Mouse (Mus musculus): ENCODE results near the gene Pcgf5. TPM values are rescaled to one million over a fixed set of nuclear protein-coding genes. Genes with fewer than 3 reads are reported as not detected.

Gene Pcgf5
- polyA plus RNA-seq, 1 experiment from 2014 or later = 8.8 TPM

DNA sequence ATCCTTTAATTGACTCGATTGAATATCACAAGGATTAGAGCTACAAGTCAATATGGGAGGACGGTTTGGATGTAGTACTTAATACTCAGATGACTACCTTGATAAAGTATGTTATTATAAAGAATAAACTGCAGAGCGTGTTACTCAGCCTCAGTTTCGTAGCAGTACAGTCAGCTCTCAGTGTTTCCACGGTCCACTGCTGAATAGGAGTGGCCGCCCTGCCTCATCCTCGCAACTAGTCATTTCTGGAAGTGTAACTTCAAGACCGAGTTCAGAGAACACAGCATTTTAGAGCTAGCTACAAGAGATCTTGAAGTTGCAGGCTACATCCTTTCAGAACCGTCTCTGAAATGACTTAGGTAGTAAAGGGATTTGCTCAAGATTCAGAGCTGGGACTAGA, 2.8 kb downstream of the Pcgf5 start:
- H3K4me3 ChIP-seq = no peak overlapping the region
- H3K27ac ChIP-seq = no peak overlapping the region
- no peak overlapping the region for H3K9ac ChIP-seq
- H3K4me1 ChIP-seq = peaks cover 5% of the 10 kb centered on the region; the same call in 1 of the 2 replicates
- no peaks in the 10 kb centered on the region for H3K36me3 ChIP-seq
- no peak for ATAC-seq (ENCODE audit: low FRiP score, low read depth)
- H3K27me3 ChIP-seq (replicated peaks) = peaks cover 51% of the 10 kb centered on the region
- 96% methylated on average over 9 of the region's 9 CpGs for WGBS
- no peak overlapping the region for H3K4me2 ChIP-seq (replicated peaks)
- no peaks in the 10 kb centered on the region for H3K9me3 ChIP-seq

DNA sequence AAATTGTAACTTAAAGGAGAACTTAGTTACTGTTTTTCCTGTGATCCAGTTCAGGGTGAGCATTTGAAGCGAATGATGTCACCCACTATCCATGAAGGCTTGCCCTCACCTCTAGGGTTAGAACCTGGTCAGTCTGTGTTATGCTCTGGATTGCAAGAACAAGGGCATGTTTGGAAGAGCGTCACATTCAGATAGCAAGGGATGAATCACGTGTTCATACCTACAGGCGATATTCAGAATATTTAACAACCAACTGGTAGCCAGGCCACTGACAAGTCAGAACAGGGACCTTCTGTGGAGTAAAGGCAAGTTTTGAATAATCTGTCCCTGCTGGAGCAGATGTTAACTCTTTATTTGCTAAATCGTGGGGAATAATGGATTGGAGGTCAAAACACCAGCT, 14.4 kb downstream of the Pcgf5 start:
- Histone ChIP-seq H3K27ac (no peak overlapping the region), H3K9me3 (no peaks in the 10 kb centered on the region), H3K27me3 (replicated peaks) (no peaks in the 10 kb centered on the region), H3K36me3 (no peaks in the 10 kb centered on the region), H3K4me2 (replicated peaks) (no peak overlapping the region), H3K9ac (no peak overlapping the region), H3K4me3 (no peak overlapping the region), H3K4me1 (no peaks in the 10 kb centered on the region)
- 89% methylated on average over 5 of the region's 5 CpGs for WGBS
- no peak for ATAC-seq (ENCODE audit: low FRiP score, low read depth)

DNA sequence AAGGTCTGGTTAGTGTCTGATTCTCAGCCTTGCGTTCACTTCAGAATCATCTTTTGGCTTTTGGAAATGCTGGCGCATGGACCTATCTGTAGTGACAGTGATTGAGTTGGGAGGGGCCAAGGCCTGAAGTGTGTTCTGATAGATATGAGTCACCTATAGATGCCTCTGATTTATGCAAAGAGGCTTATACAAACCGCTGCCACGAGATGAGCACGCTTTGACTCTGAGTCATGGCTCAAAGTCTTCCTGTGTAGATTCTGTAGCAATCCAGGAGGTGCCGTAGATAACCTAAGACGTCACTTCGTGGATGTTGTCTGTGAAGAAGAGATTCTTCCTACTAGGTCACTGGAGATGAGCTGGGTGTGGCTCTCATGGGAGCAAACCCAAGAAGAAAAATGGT, 16.6 kb downstream of the Pcgf5 start:
- WGBS = 93% methylated on average over 8 of the region's 8 CpGs
- no peak for ATAC-seq (ENCODE audit: low FRiP score, low read depth)

DNA sequence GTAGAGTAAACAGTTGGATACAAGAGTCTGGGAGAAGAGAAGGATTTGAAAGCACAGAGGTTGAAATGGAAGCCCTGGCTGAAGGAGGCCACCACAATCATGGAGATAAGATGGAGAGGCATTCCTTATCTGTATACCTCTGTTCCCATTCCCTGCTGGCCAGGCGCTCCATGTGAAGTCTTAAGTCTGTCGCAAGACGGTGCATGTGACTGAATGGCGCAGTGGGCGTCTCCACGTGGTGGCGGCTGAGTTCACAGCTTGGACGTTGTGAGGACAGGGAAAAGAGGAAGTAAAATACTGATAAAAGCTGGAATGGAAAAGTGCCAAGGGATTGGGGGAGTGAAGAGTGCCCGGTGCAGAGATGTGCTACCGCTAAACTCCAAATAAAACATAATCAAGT, 23.4 kb downstream of the Pcgf5 start:
- no peaks in the 10 kb centered on the region for H3K36me3 ChIP-seq
- no peaks in the 10 kb centered on the region for H3K9me3 ChIP-seq
- no peak overlapping the region for H3K27ac ChIP-seq
- 83% methylated on average over 10 of the region's 10 CpGs for WGBS
- H3K27me3 ChIP-seq (replicated peaks) = no peaks in the 10 kb centered on the region; the same call in 1 of the 2 replicates
- H3K4me2 ChIP-seq (replicated peaks) = no peak overlapping the region
- ATAC-seq (ENCODE audit: low FRiP score, low read depth) = no peak
- H3K4me3 ChIP-seq = no peak overlapping the region
- no peak overlapping the region for H3K9ac ChIP-seq
- H3K4me1 ChIP-seq = no peaks in the 10 kb centered on the region

More for the DNA sequence above, 16.6 kb downstream of the Pcgf5 start:
- Histone ChIP-seq H3K9me3 (no peaks in the 10 kb centered on the region), H3K36me3 (no peaks in the 10 kb centered on the region), H3K4me1 (no peaks in the 10 kb centered on the region), H3K27ac (no peak overlapping the region), H3K27me3 (replicated peaks) (no peaks in the 10 kb centered on the region), H3K9ac (no peak overlapping the region), H3K4me2 (replicated peaks) (no peak overlapping the region), H3K4me3 (no peak overlapping the region)

DNA sequence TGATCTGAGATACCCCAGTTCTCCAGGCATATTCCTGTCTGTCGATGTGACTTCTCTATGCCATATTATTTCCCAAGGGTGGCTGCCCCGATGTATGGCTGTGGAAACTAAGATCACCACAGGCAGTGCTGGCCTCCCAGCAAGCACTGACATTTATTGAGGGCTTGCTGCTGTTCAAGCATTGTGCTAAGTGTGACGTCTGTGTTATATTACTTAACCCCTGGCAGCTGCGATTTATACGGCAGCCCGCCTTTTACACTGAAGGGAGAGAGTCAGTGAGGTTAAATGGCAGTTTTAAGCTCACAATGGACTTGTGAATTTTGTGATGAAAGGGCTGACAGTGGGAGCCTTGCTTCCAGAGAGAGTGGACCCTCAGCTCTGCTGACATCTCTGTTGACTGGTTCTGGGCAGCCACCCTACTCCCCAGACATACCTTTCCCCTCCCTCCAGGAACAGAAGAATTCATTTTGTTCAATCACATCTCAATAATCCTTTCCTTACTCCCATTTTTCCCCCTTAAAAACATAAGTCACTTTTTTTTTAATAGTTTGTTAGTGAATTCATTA, 25.0 kb downstream of the Pcgf5 start:
- H3K4me3 ChIP-seq = no peak overlapping the region
- 0 out of 2 replicates have a peak, but pooled peaks have one; percentile 18 for ATAC-seq (ENCODE audit: low FRiP score, low read depth)

DNA sequence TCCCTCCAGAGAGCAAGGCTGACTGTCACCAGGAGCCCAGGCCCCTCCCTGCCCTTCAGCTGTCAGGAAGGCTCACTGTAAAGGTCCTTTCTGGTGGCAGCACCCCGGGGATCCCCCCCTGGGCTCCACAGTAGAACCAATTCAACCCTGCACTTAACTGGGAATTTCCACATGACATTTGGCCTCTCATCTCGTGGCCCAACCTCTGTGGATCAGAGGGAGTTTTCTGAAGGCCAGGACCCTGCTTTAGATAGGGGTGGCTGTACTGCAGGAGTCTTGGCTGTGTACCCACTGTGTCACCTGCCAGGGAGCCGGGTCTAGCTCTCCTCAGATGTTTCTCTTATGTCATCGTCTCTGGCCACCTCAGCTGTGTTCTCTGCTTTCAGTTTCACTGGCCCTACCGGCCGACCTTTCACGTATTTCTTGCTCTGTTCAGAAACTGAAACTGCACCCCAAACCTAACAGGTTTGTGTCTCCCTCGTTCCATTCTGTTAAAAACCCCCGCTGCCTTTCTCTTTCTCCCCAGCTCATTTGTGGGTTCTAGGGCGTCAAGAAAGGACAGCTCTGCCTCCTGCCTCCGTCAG, 27.2 kb downstream of the Pcgf5 start:
- WGBS = 82% methylated on average over 11 of the region's 11 CpGs
- no peaks in the 10 kb centered on the region for H3K9me3 ChIP-seq
- no peak overlapping the region for H3K9ac ChIP-seq

More for the DNA sequence above, 25.0 kb downstream of the Pcgf5 start:
- Histone ChIP-seq H3K36me3 (no peaks in the 10 kb centered on the region), H3K9ac (no peak overlapping the region), H3K27ac (no peak overlapping the region), H3K27me3 (replicated peaks) (peaks cover 3% of the 10 kb centered on the region), H3K4me2 (replicated peaks) (no peak overlapping the region), H3K9me3 (no peaks in the 10 kb centered on the region), H3K4me1 (no peaks in the 10 kb centered on the region)
- 6% methylated on average over 6 of the region's 6 CpGs for WGBS

DNA sequence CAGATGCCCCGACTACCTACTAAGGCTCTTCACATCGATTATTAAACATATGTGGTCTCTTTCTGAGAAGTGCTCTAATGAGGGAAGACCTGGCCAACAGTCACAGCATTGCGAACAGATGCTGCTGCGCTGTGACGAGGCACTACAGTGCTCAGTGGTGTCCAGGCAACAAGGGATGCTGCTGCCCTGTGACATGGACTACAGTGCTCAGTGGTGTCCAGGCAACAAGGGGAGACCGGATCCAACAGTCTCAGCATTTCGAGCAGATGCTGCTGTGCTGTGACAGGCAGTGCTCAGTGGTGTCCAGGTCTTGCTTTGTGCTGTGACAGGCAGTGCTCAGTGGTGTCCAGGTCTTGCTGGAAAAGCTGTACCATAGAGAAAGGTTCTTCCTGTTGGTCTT, 29.6 kb downstream of the Pcgf5 start:
- Histone ChIP-seq H3K9ac (no peak overlapping the region), H3K4me2 (replicated peaks) (no peak overlapping the region), H3K36me3 (no peaks in the 10 kb centered on the region), H3K9me3 (no peaks in the 10 kb centered on the region), H3K27me3 (replicated peaks) (peaks cover 3% of the 10 kb centered on the region), H3K4me3 (no peak overlapping the region), H3K27ac (no peak overlapping the region), H3K4me1 (no peaks in the 10 kb centered on the region)
- WGBS = 78% methylated on average over 7 of the region's 7 CpGs
- ATAC-seq (ENCODE audit: low FRiP score, low read depth) = no peak

More for the DNA sequence above, 27.2 kb downstream of the Pcgf5 start:
- no peak overlapping the region for H3K27ac ChIP-seq
- no peaks in the 10 kb centered on the region for H3K36me3 ChIP-seq
- no peak for ATAC-seq (ENCODE audit: low FRiP score, low read depth)
- no peak overlapping the region for H3K4me2 ChIP-seq (replicated peaks)
- H3K4me3 ChIP-seq = no peak overlapping the region
- no peaks in the 10 kb centered on the region for H3K4me1 ChIP-seq
- H3K27me3 ChIP-seq (replicated peaks) = peaks cover 3% of the 10 kb centered on the region

DNA sequence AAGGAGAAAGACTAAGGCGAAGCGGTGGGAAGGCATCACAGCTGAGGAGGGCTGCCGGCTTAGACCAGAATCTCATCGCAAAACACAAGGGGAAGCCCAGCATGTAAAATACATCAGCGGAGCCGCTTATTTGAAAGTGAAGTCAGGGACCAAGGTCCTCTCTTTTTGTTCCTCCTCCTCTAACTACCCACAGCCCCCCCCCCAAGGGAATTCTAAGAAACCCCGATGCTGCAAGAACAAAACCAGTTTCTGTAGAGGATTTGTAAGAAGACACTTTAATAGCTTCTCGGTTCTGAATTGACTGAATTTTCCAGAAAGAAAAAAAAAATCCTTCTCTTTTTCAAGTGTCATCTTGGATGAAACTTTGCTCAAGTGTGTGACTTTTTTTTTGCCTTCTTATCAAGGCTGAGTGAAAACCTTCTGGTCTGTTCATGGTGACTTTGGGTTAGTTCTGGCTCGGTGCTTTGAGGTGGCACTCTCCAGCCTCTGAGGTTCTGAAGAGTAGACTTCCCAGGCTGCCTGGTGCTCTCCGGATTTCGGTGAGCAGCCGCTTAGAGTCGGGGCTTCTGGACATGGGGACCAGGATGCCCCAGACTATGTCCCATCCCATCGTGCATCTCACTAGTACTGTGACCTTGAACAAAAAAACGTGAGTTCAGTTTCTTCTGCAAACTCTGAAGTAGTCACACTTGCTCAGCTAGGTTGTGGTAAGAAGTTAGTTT, 30.6 kb downstream of the Pcgf5 start:
- no peak overlapping the region for H3K4me3 ChIP-seq
- H3K9ac ChIP-seq = no peak overlapping the region
- H3K4me2 ChIP-seq (replicated peaks) = no peak overlapping the region
- no peak overlapping the region for H3K27ac ChIP-seq
- 69% methylated on average over 15 of the region's 15 CpGs for WGBS
- no peak for ATAC-seq (ENCODE audit: low FRiP score, low read depth)
- no peaks in the 10 kb centered on the region for H3K4me1 ChIP-seq
- H3K9me3 ChIP-seq = no peaks in the 10 kb centered on the region
- H3K36me3 ChIP-seq = no peaks in the 10 kb centered on the region
- H3K27me3 ChIP-seq (replicated peaks) = peaks cover 3% of the 10 kb centered on the region

DNA sequence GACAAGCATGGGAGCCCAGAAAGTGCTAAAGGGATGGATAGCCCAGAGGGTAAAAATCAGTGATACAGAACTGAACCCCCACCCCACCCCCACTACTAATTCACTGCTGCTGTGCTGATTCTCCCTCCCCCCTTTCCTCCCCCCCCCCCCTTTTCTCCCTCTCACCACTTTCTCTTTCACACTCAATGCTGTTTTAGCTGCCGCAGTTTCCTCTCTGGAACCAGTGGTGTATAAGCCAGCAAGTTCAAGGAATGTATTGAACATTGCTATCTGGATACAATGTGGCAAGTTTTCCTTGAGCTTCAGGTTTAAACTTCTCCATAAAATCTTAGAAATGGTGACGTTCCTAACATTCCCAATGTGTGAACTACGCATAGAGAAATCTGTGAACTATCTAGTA, 34.8 kb downstream of the Pcgf5 start:
- no peak for ATAC-seq (ENCODE audit: low FRiP score, low read depth)
- no peaks in the 10 kb centered on the region for H3K9me3 ChIP-seq
- H3K4me3 ChIP-seq = no peak overlapping the region
- H3K4me1 ChIP-seq = no peaks in the 10 kb centered on the region
- no peak overlapping the region for H3K4me2 ChIP-seq (replicated peaks)
- 98% methylated on average over 3 of the region's 3 CpGs for WGBS
- H3K36me3 ChIP-seq = no peaks in the 10 kb centered on the region
- H3K9ac ChIP-seq = no peak overlapping the region
- H3K27me3 ChIP-seq (replicated peaks) = peaks cover under 1% of the 10 kb centered on the region; the same call in 1 of the 2 replicates
- no peak overlapping the region for H3K27ac ChIP-seq

DNA sequence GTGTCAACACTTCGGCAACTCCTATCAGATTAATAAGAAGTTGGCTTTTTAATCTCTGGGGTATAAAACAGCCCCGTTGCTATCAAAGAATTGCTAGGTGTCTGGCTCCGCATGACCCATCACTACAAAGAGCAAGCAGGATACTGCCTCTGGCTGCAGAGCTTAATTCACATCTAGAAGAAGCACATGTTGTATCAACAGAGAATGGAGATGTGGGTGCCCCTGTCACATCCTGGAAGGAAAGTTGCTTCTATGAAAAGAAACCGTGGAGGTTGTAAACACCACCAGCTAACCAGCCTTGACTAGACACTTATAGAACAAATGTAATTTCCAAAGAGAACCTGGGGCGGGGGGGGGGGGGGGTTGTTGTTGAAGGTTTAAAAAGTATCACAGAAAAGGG, 35.9 kb downstream of the Pcgf5 start:
- no peak overlapping the region for H3K4me2 ChIP-seq (replicated peaks)
- no peaks in the 10 kb centered on the region for H3K27me3 ChIP-seq (replicated peaks)
- H3K9me3 ChIP-seq = no peaks in the 10 kb centered on the region
- no peaks in the 10 kb centered on the region for H3K36me3 ChIP-seq
- no peak overlapping the region for H3K27ac ChIP-seq
- ATAC-seq (ENCODE audit: low FRiP score, low read depth) = no peak
- H3K4me3 ChIP-seq = no peak overlapping the region
- WGBS = 79% methylated on average over 5 of the region's 5 CpGs
- no peak overlapping the region for H3K9ac ChIP-seq
- no peaks in the 10 kb centered on the region for H3K4me1 ChIP-seq

DNA sequence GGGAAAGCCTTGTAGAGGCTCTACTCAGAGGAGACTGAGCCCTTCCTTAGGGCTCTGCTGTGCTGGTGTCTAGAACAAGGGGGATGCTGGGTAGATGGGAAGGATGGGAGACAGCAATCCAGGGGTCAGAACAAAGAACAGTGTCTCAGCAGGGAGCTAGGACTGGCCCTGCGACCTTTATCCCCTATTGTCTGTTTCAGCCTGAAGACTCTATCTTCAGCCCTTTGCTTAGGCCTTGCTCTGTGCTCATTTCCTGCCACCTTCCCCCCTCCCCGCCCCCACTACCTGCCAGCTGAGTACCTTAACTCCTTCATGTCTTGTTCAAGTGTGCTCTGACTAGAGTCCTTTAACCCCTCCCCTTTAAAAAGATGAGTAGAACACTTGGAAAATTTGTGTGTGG, 36.3 kb downstream of the Pcgf5 start:
- H3K27me3 ChIP-seq (replicated peaks) = no peaks in the 10 kb centered on the region
- H3K4me2 ChIP-seq (replicated peaks) = no peak overlapping the region
- H3K36me3 ChIP-seq = no peaks in the 10 kb centered on the region
- 12% methylated on average over 2 of the region's 2 CpGs for WGBS
- ATAC-seq (ENCODE audit: low FRiP score, low read depth) = no peak
- no peak overlapping the region for H3K27ac ChIP-seq
- H3K9ac ChIP-seq = no peak overlapping the region
- no peaks in the 10 kb centered on the region for H3K9me3 ChIP-seq
- H3K4me3 ChIP-seq = no peak overlapping the region
- H3K4me1 ChIP-seq = no peaks in the 10 kb centered on the region

DNA sequence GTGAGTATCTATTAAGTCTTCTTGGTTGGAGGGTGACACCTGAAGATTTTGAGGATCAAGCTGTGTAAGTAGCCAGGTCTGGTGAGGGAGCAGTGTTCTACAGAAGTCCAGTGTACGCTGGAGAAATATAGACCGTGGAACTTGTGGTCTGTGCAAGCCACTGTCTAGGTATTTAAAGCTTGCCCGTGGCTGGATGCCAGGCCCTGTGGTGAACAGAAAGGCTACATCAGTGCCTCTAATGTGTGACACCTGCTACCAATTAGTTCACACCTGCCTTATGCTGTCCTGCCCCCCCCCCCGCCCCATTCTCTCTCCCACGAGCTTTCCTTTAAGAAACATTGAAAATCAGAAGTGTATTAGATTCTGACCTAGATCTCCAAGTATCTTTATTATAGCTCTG, 40.4 kb downstream of the Pcgf5 start:
- no peaks in the 10 kb centered on the region for H3K9me3 ChIP-seq
- H3K4me1 ChIP-seq = no peaks in the 10 kb centered on the region
- H3K4me2 ChIP-seq (replicated peaks) = no peak overlapping the region
- H3K4me3 ChIP-seq = no peak overlapping the region
- H3K27me3 ChIP-seq (replicated peaks) = no peaks in the 10 kb centered on the region
- H3K9ac ChIP-seq = no peak overlapping the region
- WGBS = 86% methylated on average over 5 of the region's 5 CpGs
- no peak for ATAC-seq (ENCODE audit: low FRiP score, low read depth)
- H3K27ac ChIP-seq = no peak overlapping the region
- H3K36me3 ChIP-seq = no peaks in the 10 kb centered on the region
